Mouse (Mus musculus) liver, adult 2 months (tissue): ENCODE data around the gene Rbl1. TPM values are rescaled to one million over a fixed set of nuclear protein-coding genes. Genes with fewer than 3 reads are reported as not detected.

Experiments used
- DNase-seq: peaks from one replicate; pipeline ENCODE4 v3.0.0-alpha.2; 2011; ENCODE audit warnings: low read depth, low spot score; ENCODE audit errors: extremely low read depth
- H3K27ac ChIP-seq: fragments of 200-500 bp; replicated peaks from 2 replicates; pipeline ENCODE4 v1.5.1; 2012; ENCODE audit warnings: low read depth, mild to moderate bottlenecking, control low read depth, inconsistent platforms, low read length; ENCODE audit not compliant: insufficient read depth
- H3K27me3 ChIP-seq: fragments of 200-500 bp; 2 replicates; pipeline ENCODE4 v1.6.1; 2012; ENCODE audit warnings: mild to moderate bottlenecking, moderate library complexity, low read length, inconsistent platforms; ENCODE audit not compliant: control insufficient read depth, insufficient read depth
- H3K36me3 ChIP-seq: fragments of 200-500 bp; 2 replicates; pipeline ENCODE4 v1.6.1; 2012; ENCODE audit warnings: low read length, inconsistent platforms; ENCODE audit not compliant: control insufficient read depth, insufficient read depth
- H3K4me1 ChIP-seq: fragments of 200-500 bp; 2 replicates; pipeline ENCODE4 v1.6.1; 2011; ENCODE audit warnings: low read length; ENCODE audit not compliant: control insufficient read depth, insufficient read depth
- H3K4me3 ChIP-seq: fragments of 200-500 bp; 2 replicates; pipeline ENCODE4 v1.5.1; 2011; ENCODE audit warnings: low read depth, mild to moderate bottlenecking, control low read depth, low read length, moderate library complexity; ENCODE audit not compliant: insufficient read depth
- H3K79me2 ChIP-seq: fragments of 200-500 bp; 2 replicates; pipeline ENCODE4 v1.6.1; 2012; ENCODE audit warnings: inconsistent platforms, mild to moderate bottlenecking, low read length, moderate library complexity; ENCODE audit not compliant: control insufficient read depth, insufficient read depth
- H3K9ac ChIP-seq: fragments of 200-500 bp; 2 replicates; pipeline ENCODE4 v1.6.1; 2012; ENCODE audit warnings: low read depth, mild to moderate bottlenecking, control low read depth, inconsistent platforms, low read length
- CTCF ChIP-seq: fragments of 200-500 bp; IDR thresholded peaks from 2 replicates; pipeline ENCODE4 v1.5.1; 2011; ENCODE audit warnings: low read depth, low read length, control low read depth
- POLR2A ChIP-seq: fragments of 200-500 bp; IDR thresholded peaks from 2 replicates; pipeline ENCODE4 v1.6.1; 2011; ENCODE audit warnings: low read length, control low read depth; ENCODE audit not compliant: insufficient read depth; ENCODE audit errors: extremely low read depth
- WGBS: fragments of 180-500 bp; shearing (Covaris S2); methylation state at CpG from one replicate; pipeline ENCODE4 v1.1.7; 2018; 5-methylcytosine and 5-hydroxymethylcytosine counted together
- polyA plus RNA-seq: library from polyadenylated mRNA; depleted of rRNA; stranded (reverse); fragments of >200 nt; gene quantifications from 2 replicates; pipeline ENCODE4 v1.2.3, GENCODE M21; 2012
- total RNA-seq: library from RNA; depleted of rRNA; stranded (reverse); fragments of >200 nt; gene quantifications from 2 replicates; pipeline ENCODE4 v1.2.3, GENCODE M21; 2014

Rbl1 gene
- total and polyA plus RNA-seq, 2 experiments: 0.62 to 2.3 TPM

- H3K27ac ChIP-seq: no peak overlapping the region
- no peaks in the 10 kb centered on the region for H3K79me2 ChIP-seq
- WGBS: 95% methylated on average over 5 of the region's 5 CpGs
- H3K27me3 ChIP-seq: no peaks in the 10 kb centered on the region
- no peaks in the 10 kb centered on the region for H3K36me3 ChIP-seq
- no peak overlapping the region for H3K4me3 ChIP-seq
- no peak for DNase-seq
- no peaks in the 10 kb centered on the region for H3K4me1 ChIP-seq
- no peak overlapping the region for H3K9ac ChIP-seq
- TF ChIP-seq POLR2A (no peak), CTCF (no peak)
Observed at GRCm38 (mm10) chr2:157148417-157148816, 55.9 kb downstream of the Rbl1 start.

DNA sequence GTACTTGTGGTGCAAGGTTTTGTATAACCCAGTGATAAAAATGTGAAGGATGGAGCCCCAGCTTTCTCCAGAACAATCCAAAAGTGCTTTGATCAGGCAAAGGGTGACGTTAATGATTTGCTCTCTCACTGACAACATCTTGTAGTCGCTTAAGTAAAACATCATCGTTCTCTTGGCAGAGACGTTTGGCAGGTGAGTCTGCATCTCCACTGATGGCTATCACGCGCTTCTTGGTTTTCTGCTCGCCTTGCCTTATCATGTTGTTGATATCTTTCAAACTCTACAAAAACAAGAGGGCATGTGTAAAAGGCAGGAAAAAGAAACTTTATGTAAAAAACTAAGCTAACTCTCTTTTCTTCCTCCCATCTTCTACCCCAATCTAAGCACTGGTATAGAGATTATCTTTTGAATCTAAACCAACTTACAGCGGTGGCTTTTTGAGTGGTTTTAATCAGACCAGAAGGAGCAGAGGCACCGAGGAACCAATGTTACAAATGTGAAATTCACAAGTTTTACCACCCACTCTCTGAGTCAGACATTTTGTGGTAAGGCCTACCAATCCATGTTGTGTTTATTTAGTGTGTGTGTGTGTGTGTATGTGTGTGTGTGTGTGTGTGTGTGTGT lies 56.8 kb downstream of the Rbl1 start:
- Histone ChIP-seq H3K4me1 (no peaks in the 10 kb centered on the region), H3K4me3 (no peak overlapping the region), H3K27me3 (no peaks in the 10 kb centered on the region), H3K36me3 (no peaks in the 10 kb centered on the region), H3K27ac (no peak overlapping the region), H3K79me2 (no peaks in the 10 kb centered on the region), H3K9ac (no peak overlapping the region)
- DNase-seq: no peak
- 82% methylated on average over 9 of the region's 9 CpGs for WGBS
- TF ChIP-seq CTCF: no peak
- no peak for TF ChIP-seq POLR2A

DNA sequence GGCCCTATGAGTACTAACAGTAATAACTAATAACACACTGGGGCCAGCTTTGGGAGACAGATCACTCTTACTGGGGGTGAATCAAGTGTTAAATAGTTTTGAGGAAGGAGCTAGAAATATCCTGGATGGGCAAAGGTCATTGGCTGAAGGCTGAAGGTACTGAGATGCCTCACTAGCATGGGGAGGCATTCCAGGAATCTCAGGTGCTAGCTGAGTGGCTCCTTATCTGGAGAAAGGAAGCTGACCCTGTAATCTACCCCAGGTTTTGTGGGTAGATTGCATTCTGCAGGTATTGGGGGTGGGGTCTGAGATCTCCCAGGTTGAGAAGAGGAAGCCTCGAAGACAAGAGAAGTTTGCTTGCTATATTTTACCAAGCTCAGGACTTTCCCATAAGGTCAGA lies 59.2 kb downstream of the Rbl1 start:
- 84% methylated on average over 1 of the region's 1 CpGs for WGBS
- no peak for DNase-seq
- no peaks in the 10 kb centered on the region for H3K27me3 ChIP-seq
- TF ChIP-seq CTCF (no peak), POLR2A (no peak)
- H3K4me3 ChIP-seq: no peak overlapping the region
- no peaks in the 10 kb centered on the region for H3K4me1 ChIP-seq
- H3K36me3 ChIP-seq: no peaks in the 10 kb centered on the region
- no peak overlapping the region for H3K27ac ChIP-seq
- no peaks in the 10 kb centered on the region for H3K79me2 ChIP-seq
- H3K9ac ChIP-seq: no peak overlapping the region

GRCm38 (mm10) chr2:157144132-157144531 lies 60.2 kb downstream of the Rbl1 start:
- H3K9ac ChIP-seq: no peak overlapping the region
- TF ChIP-seq POLR2A: no peak
- TF ChIP-seq CTCF: no peak
- H3K36me3 ChIP-seq: no peaks in the 10 kb centered on the region
- H3K27ac ChIP-seq: no peak overlapping the region
- H3K4me3 ChIP-seq: no peak overlapping the region
- no peaks in the 10 kb centered on the region for H3K4me1 ChIP-seq
- H3K79me2 ChIP-seq: no peaks in the 10 kb centered on the region
- no peak for DNase-seq
- WGBS: 87% methylated on average over 5 of the region's 5 CpGs
- H3K27me3 ChIP-seq: no peaks in the 10 kb centered on the region

- H3K4me3 ChIP-seq: no peak overlapping the region
- 83% methylated on average over 4 of the region's 4 CpGs for WGBS
- no peak overlapping the region for H3K27ac ChIP-seq
- TF ChIP-seq CTCF: no peak
- no peak for TF ChIP-seq POLR2A
- H3K79me2 ChIP-seq: no peaks in the 10 kb centered on the region
- no peaks in the 10 kb centered on the region for H3K36me3 ChIP-seq
- H3K4me1 ChIP-seq: no peaks in the 10 kb centered on the region
- no peaks in the 10 kb centered on the region for H3K27me3 ChIP-seq
- no peak for DNase-seq
- no peak overlapping the region for H3K9ac ChIP-seq
Observed at GRCm38 (mm10) chr2:157141962-157142361, 62.4 kb downstream of the Rbl1 start.

DNA sequence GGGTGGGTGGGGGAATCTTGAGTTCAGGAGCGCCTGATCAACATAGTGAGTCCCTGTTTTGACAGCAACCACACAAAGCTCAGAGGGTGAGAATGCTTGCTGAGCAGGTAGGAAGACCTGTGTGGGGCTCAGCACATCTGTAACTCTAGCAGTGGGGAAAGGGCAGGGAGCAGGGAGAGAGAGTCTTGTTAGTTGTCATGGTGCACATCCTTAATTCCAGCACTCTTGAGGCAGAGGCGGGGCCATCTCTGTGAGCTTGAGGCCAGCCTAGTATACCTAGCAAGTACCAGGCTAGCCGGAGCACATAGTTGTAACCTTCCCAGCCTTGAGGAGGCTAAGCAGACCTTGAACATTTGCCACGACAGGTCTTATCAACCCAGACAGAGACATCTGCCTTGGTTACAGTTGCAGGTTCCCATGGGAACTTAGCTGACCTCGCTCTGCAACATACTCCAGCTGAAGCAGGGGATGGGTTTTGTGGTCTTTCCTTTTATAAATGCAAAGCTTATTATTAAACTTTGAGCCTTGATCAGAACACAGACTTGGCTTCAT lies 65.0 kb downstream of the Rbl1 start:
- no peak overlapping the region for H3K27ac ChIP-seq
- WGBS: 89% methylated on average over 5 of the region's 5 CpGs
- H3K27me3 ChIP-seq: no peaks in the 10 kb centered on the region
- no peak for TF ChIP-seq CTCF
- TF ChIP-seq POLR2A: no peak
- peaks cover 2% of the 10 kb centered on the region; the same call in 1 of the 2 replicates for H3K4me1 ChIP-seq
- H3K4me3 ChIP-seq: no peak overlapping the region
- no peaks in the 10 kb centered on the region for H3K36me3 ChIP-seq
- H3K9ac ChIP-seq: no peak overlapping the region
- DNase-seq: no peak
- H3K79me2 ChIP-seq: no peaks in the 10 kb centered on the region
